Mouse (Mus musculus): ENCODE results near the gene Ppp4r4. TPM values are rescaled to one million over a fixed set of nuclear protein-coding genes. Genes with fewer than 3 reads are reported as not detected.
"Not testable (repeated sequence)": the region's sequence is repeated elsewhere in the genome, so short reads cannot be mapped to it uniquely, and the experiment has no call there.

Gene Ppp4r4
- total RNA-seq, 2 experiments from 2014 or later = 0.29 to 0.33 TPM

GRCm38 (mm10) chr12:103540429-103540828 is 8.3 kb downstream of the Ppp4r4 start:
- DNase-seq = no peak

- DNase-seq = no peak
These were observed 11.3 kb downstream of the Ppp4r4 start for GRCm38 (mm10) chr12:103543351-103543750.

GRCm38 (mm10) chr12:103544213-103544612 is 12.1 kb downstream of the Ppp4r4 start:
- no peak for DNase-seq

GRCm38 (mm10) chr12:103547438-103547837 is 15.4 kb downstream of the Ppp4r4 start:
- DNase-seq = no peak

- no peak for DNase-seq
These were observed 16.4 kb downstream of the Ppp4r4 start for GRCm38 (mm10) chr12:103548526-103548925.

- no peak for DNase-seq
These were observed 18.0 kb downstream of the Ppp4r4 start for GRCm38 (mm10) chr12:103550047-103550446.

GRCm38 (mm10) chr12:103551422-103551821 is 19.3 kb downstream of the Ppp4r4 start:
- no peak for DNase-seq

- DNase-seq = no peak
These were observed 20.4 kb downstream of the Ppp4r4 start for GRCm38 (mm10) chr12:103552506-103552905.

- DNase-seq = no peak
These were observed 21.4 kb downstream of the Ppp4r4 start for GRCm38 (mm10) chr12:103553497-103553896.

GRCm38 (mm10) chr12:103556856-103557255 is 24.8 kb downstream of the Ppp4r4 start:
- no peak for DNase-seq

GRCm38 (mm10) chr12:103564726-103565125 is 32.6 kb downstream of the Ppp4r4 start:
- no peak for DNase-seq

- DNase-seq = no peak
These were observed 33.1 kb downstream of the Ppp4r4 start for GRCm38 (mm10) chr12:103565151-103565550.

- no peak for DNase-seq
These were observed 35.0 kb downstream of the Ppp4r4 start for GRCm38 (mm10) chr12:103567129-103567528.

GRCm38 (mm10) chr12:103569690-103570089 is 37.6 kb downstream of the Ppp4r4 start:
- DNase-seq = no peak

- not testable (repeated sequence) for DNase-seq
These were observed 46.1 kb downstream of the Ppp4r4 start for GRCm38 (mm10) chr12:103578148-103578547.

GRCm38 (mm10) chr12:103583771-103584170 is 51.7 kb downstream of the Ppp4r4 start:
- DNase-seq = no peak

GRCm38 (mm10) chr12:103598411-103598810 is 66.3 kb downstream of the Ppp4r4 start:
- no peak for DNase-seq

- DNase-seq = no peak
These were observed 68.3 kb downstream of the Ppp4r4 start for GRCm38 (mm10) chr12:103600364-103600763.

GRCm38 (mm10) chr12:103601839-103602238 is 69.8 kb downstream of the Ppp4r4 start:
- DNase-seq = no peak

GRCm38 (mm10) chr12:103615141-103615540 is 83.1 kb downstream of the Ppp4r4 start:
- no peak for DNase-seq

GRCm38 (mm10) chr12:103615734-103616133 is 83.7 kb downstream of the Ppp4r4 start:
- no peak for DNase-seq

GRCm38 (mm10) chr12:103616860-103617261 is 84.8 kb downstream of the Ppp4r4 start:
- no peak for DNase-seq

- DNase-seq = no peak
These were observed 99.1 kb downstream of the Ppp4r4 start, which contains the start of gene Serpina10 for GRCm38 (mm10) chr12:103631203-103631612. Gene Serpina10 (minus strand): TSS chr12:103631444.

GRCm38 (mm10) chr12:103634430-103634829 is 102.3 kb downstream of the Ppp4r4 start:
- DNase-seq = no peak

- no peak for DNase-seq
These were observed 103.8 kb downstream of the Ppp4r4 start for GRCm38 (mm10) chr12:103635846-103636245.
